Mouse (Mus musculus): ENCODE measurements around the gene Frmd5. TPM values are rescaled to one million over a fixed set of nuclear protein-coding genes. Genes with fewer than 3 reads are reported as not detected.
"Not testable (repeated sequence)": the region's sequence is repeated elsewhere in the genome, so short reads cannot be mapped to it uniquely, and the experiment has no call there.

Gene Frmd5
- polyA plus RNA-seq, 1 experiment: 0.44 TPM

DNA sequence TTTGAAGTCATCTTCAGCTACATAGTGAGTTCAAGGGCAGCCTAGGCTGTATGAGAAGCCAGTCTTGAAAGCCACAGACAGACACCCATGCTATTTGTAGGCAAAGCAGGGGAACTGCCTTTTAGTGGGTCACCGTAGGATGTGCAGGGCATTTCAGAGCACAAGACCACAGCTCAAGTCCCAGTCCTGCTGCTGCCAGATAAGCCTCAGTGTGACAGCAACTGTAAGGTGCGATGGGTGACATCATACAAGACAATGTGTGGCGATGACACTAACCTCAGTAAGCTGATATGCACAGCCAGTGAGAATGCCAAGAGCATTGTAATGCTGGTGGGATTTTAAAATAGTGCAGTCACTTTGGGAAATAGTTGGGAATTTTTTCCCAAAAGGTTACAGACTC is 243.8 kb downstream of the Frmd5 start:
- H3K36me3 ChIP-seq (ENCODE audit: control insufficient read depth, insufficient read depth): no peaks in the 10 kb centered on the region
- H3ac ChIP-seq (ENCODE audit: control insufficient read depth, insufficient read length): no peak overlapping the region
- TF ChIP-seq TCF3 (IDR thresholded peaks at IDR 0.05; ENCODE audit: insufficient read length, low read depth) (no peak), USF1 (IDR thresholded peaks at IDR 0.05; ENCODE audit: low read depth) (no peak), MYOD1 (IDR thresholded peaks at IDR 0.05; ENCODE audit: control insufficient read depth in 1 of 3, insufficient read length in 2 of 3, low read depth in 2 of 3) (no peak), MAX (IDR thresholded peaks at IDR 0.05; ENCODE audit: low read depth) (no peak), REST (IDR thresholded peaks at IDR 0.05; ENCODE audit: insufficient read depth, insufficient read length) (no peak), POLR2A (IDR thresholded peaks at IDR 0.05; ENCODE audit: insufficient read length, low read depth) (no peak), POLR2AphosphoS2 (IDR thresholded peaks at IDR 0.05; ENCODE audit: insufficient read length, low read depth) (no peak), E2F4 (IDR thresholded peaks at IDR 0.05; ENCODE audit: insufficient read depth) (no peak), MYOG (IDR thresholded peaks at IDR 0.05; ENCODE audit: control insufficient read depth in 1 of 3, insufficient read depth in 1 of 3, insufficient read length in 2 of 3, low read depth in 2 of 3) (no peak), SRF (IDR thresholded peaks at IDR 0.05; ENCODE audit: control insufficient read depth, insufficient read length, low read depth) (no peak), TCF12 (IDR thresholded peaks at IDR 0.05; ENCODE audit: insufficient read depth, poor library complexity, severe bottlenecking) (no peak), CEBPB (IDR thresholded peaks at IDR 0.05; ENCODE audit: insufficient read depth, poor library complexity, severe bottlenecking) (no peak)
- no peak overlapping the region for H3K4me3 ChIP-seq
- no peak overlapping the region for H3K4me2 ChIP-seq (ENCODE audit: low read depth)
- H3K79me2 ChIP-seq (ENCODE audit: control insufficient read depth, insufficient read depth): no peaks in the 10 kb centered on the region
- no peaks in the 10 kb centered on the region for H3K27me3 ChIP-seq (ENCODE audit: control insufficient read depth, insufficient read depth, insufficient read length)

DNA sequence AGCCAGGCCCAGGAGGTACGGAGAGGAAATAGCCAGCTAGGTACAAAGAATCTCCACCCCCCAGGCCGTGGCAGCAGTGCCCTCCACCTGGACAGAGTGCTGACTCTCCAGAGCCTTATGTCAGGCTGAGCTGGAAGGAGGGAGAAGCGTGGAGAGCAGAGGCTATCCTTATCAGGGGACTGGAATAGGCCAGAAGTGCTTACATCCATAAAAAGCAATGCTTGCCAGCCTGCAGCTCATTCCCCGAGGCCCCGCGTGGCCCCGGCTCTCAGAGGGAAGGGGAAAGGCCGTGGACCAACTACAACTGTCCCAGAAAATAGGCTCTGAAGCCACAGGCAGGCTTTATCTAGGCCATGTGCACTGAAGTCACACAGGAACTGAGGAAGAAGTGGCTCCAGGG is 255.6 kb downstream of the Frmd5 start:
- no peak for TF ChIP-seq SRF (IDR thresholded peaks at IDR 0.05; ENCODE audit: control insufficient read depth, insufficient read length, low read depth)
- no peak for TF ChIP-seq POLR2A (IDR thresholded peaks at IDR 0.05; ENCODE audit: insufficient read length, low read depth)
- TF ChIP-seq USF1 (IDR thresholded peaks at IDR 0.05; ENCODE audit: low read depth): no peak
- no peak for TF ChIP-seq MAX (IDR thresholded peaks at IDR 0.05; ENCODE audit: low read depth)
- TF ChIP-seq MYOD1 (IDR thresholded peaks at IDR 0.05; ENCODE audit: control insufficient read depth in 1 of 3, insufficient read length in 2 of 3, low read depth in 2 of 3): no peak
- no peak for TF ChIP-seq E2F4 (IDR thresholded peaks at IDR 0.05; ENCODE audit: insufficient read depth)
- TF ChIP-seq POLR2AphosphoS2 (IDR thresholded peaks at IDR 0.05; ENCODE audit: insufficient read length, low read depth): no peak
- no peak for TF ChIP-seq REST (IDR thresholded peaks at IDR 0.05; ENCODE audit: insufficient read depth, insufficient read length)
- TF ChIP-seq MYOG (IDR thresholded peaks at IDR 0.05; ENCODE audit: control insufficient read depth in 1 of 3, insufficient read depth in 1 of 3, insufficient read length in 2 of 3, low read depth in 2 of 3): no peak
- no peak for TF ChIP-seq TCF12 (IDR thresholded peaks at IDR 0.05; ENCODE audit: insufficient read depth, poor library complexity, severe bottlenecking)
- TF ChIP-seq TCF3 (IDR thresholded peaks at IDR 0.05; ENCODE audit: insufficient read length, low read depth): no peak
- Histone ChIP-seq H3K79me2 (ENCODE audit: control insufficient read depth, insufficient read depth) (no peaks in the 10 kb centered on the region), H3K4me2 (ENCODE audit: low read depth) (no peak overlapping the region), H3K36me3 (ENCODE audit: control insufficient read depth, insufficient read depth) (peaks cover 4% of the 10 kb centered on the region), H3ac (ENCODE audit: control insufficient read depth, insufficient read length) (no peak overlapping the region), H3K4me3 (no peak overlapping the region), H3K27me3 (ENCODE audit: control insufficient read depth, insufficient read depth, insufficient read length) (no peaks in the 10 kb centered on the region)

DNA sequence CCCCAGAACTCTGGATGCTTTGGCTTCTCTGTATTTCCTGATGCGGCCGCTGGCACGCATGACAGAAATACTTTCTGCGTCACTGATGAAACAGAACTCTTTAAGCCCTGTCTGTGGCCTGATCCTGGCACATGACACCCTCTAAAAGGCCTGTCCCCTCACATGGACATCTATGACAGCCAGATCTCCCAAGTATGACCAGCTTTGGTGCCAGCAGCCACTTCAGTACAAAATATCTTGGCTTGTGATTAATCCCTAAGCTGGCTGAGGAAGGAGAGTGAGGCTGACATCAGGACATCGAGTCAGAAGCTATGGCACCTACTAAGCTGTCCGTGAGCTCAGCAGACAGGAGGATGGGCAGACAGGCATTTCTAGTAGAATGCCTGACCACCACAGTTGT is 257.3 kb downstream of the Frmd5 start:
- Histone ChIP-seq H3K4me3 (no peak overlapping the region), H3ac (ENCODE audit: control insufficient read depth, insufficient read length) (no peak overlapping the region), H3K27me3 (ENCODE audit: control insufficient read depth, insufficient read depth, insufficient read length) (no peaks in the 10 kb centered on the region), H3K36me3 (ENCODE audit: control insufficient read depth, insufficient read depth) (peaks cover 6% of the 10 kb centered on the region), H3K79me2 (ENCODE audit: control insufficient read depth, insufficient read depth) (no peaks in the 10 kb centered on the region), H3K4me2 (ENCODE audit: low read depth) (no peak overlapping the region)
- no peak for TF ChIP-seq SRF (IDR thresholded peaks at IDR 0.05; ENCODE audit: control insufficient read depth, insufficient read length, low read depth)
- no peak for TF ChIP-seq USF1 (IDR thresholded peaks at IDR 0.05; ENCODE audit: low read depth)
- no peak for TF ChIP-seq CEBPB (IDR thresholded peaks at IDR 0.05; ENCODE audit: insufficient read depth, poor library complexity, severe bottlenecking)
- no peak for TF ChIP-seq TCF12 (IDR thresholded peaks at IDR 0.05; ENCODE audit: insufficient read depth, poor library complexity, severe bottlenecking)
- no peak for TF ChIP-seq MAX (IDR thresholded peaks at IDR 0.05; ENCODE audit: low read depth)
- TF ChIP-seq REST (IDR thresholded peaks at IDR 0.05; ENCODE audit: insufficient read depth, insufficient read length): no peak
- no peak for TF ChIP-seq TCF3 (IDR thresholded peaks at IDR 0.05; ENCODE audit: insufficient read length, low read depth)
- TF ChIP-seq POLR2AphosphoS2 (IDR thresholded peaks at IDR 0.05; ENCODE audit: insufficient read length, low read depth): no peak
- TF ChIP-seq E2F4 (IDR thresholded peaks at IDR 0.05; ENCODE audit: insufficient read depth): no peak
- no peak for TF ChIP-seq POLR2A (IDR thresholded peaks at IDR 0.05; ENCODE audit: insufficient read length, low read depth)
- TF ChIP-seq MYOG (IDR thresholded peaks at IDR 0.05; ENCODE audit: control insufficient read depth in 1 of 3, insufficient read depth in 1 of 3, insufficient read length in 2 of 3, low read depth in 2 of 3): no peak
- TF ChIP-seq MYOD1 (IDR thresholded peaks at IDR 0.05; ENCODE audit: control insufficient read depth in 1 of 3, insufficient read length in 2 of 3, low read depth in 2 of 3): no peak

DNA sequence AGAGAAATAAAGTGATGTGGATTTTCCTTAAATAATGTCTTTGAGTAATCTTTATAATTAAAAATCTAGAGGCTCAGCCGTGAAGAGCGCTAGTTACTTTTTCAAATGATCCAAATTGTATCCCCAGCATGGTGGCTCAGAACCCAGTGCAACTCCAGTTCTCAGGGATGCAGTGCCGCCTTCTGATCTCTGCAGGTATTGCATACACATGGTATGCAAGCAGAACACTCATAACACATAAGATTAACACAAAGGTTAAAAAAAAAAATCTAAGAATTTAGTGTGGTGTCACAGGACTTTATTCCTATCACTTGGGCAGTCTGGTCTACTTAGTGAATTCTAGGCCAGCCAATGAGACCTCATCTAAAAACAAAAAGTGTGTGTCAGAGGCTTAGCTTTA is 262.1 kb downstream of the Frmd5 start:
- H3K27me3 ChIP-seq (ENCODE audit: control insufficient read depth, insufficient read depth, insufficient read length): no peaks in the 10 kb centered on the region
- TF ChIP-seq REST (IDR thresholded peaks at IDR 0.05; ENCODE audit: insufficient read depth, insufficient read length) (no peak), TCF3 (IDR thresholded peaks at IDR 0.05; ENCODE audit: insufficient read length, low read depth) (no peak), USF1 (IDR thresholded peaks at IDR 0.05; ENCODE audit: low read depth) (no peak), POLR2AphosphoS2 (IDR thresholded peaks at IDR 0.05; ENCODE audit: insufficient read length, low read depth) (no peak)
- H3K79me2 ChIP-seq (ENCODE audit: control insufficient read depth, insufficient read depth): no peaks in the 10 kb centered on the region
- H3K4me3 ChIP-seq: no peak overlapping the region
- peaks cover 11% of the 10 kb centered on the region for H3K36me3 ChIP-seq (ENCODE audit: control insufficient read depth, insufficient read depth)
- H3K4me2 ChIP-seq (ENCODE audit: low read depth): no peak overlapping the region
- no peak overlapping the region for H3ac ChIP-seq (ENCODE audit: control insufficient read depth, insufficient read length)

DNA sequence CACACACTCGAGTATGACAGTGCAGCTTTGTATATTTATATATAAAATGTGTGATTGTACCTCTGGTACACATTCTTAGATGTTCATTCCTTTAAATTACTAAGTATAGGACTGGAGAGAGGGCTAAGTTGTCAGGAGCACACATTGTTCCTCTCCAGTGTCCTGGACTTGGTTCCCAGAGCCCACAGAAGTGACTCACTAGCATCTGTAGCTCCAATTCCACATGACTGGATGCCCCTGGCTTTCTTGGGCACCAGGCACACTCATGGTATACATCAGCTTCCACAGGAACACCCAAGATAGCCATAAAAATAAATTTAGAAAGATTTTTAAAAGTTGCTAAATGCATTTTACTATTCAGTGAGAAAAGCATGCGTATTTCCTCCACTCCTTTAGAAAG is 281.8 kb downstream of the Frmd5 start:
- peaks cover 3% of the 10 kb centered on the region for H3K36me3 ChIP-seq (ENCODE audit: control insufficient read depth, insufficient read depth)
- H3K4me2 ChIP-seq (ENCODE audit: low read depth): no peak overlapping the region
- no peak for TF ChIP-seq MAX (IDR thresholded peaks at IDR 0.05; ENCODE audit: low read depth)
- TF ChIP-seq USF1 (IDR thresholded peaks at IDR 0.05; ENCODE audit: low read depth): no peak
- no peak for TF ChIP-seq MYOD1 (IDR thresholded peaks at IDR 0.05; ENCODE audit: control insufficient read depth in 1 of 3, insufficient read length in 2 of 3, low read depth in 2 of 3)
- no peak for TF ChIP-seq REST (IDR thresholded peaks at IDR 0.05; ENCODE audit: insufficient read depth, insufficient read length)
- no peak for TF ChIP-seq SRF (IDR thresholded peaks at IDR 0.05; ENCODE audit: control insufficient read depth, insufficient read length, low read depth)
- no peak for TF ChIP-seq MYOG (IDR thresholded peaks at IDR 0.05; ENCODE audit: control insufficient read depth in 1 of 3, insufficient read depth in 1 of 3, insufficient read length in 2 of 3, low read depth in 2 of 3)
- TF ChIP-seq CEBPB (IDR thresholded peaks at IDR 0.05; ENCODE audit: insufficient read depth, poor library complexity, severe bottlenecking): no peak
- no peak for TF ChIP-seq TCF3 (IDR thresholded peaks at IDR 0.05; ENCODE audit: insufficient read length, low read depth)
- no peak for TF ChIP-seq POLR2A (IDR thresholded peaks at IDR 0.05; ENCODE audit: insufficient read length, low read depth)
- TF ChIP-seq TCF12 (IDR thresholded peaks at IDR 0.05; ENCODE audit: insufficient read depth, poor library complexity, severe bottlenecking): no peak
- no peak for TF ChIP-seq POLR2AphosphoS2 (IDR thresholded peaks at IDR 0.05; ENCODE audit: insufficient read length, low read depth)
- no peak for TF ChIP-seq E2F4 (IDR thresholded peaks at IDR 0.05; ENCODE audit: insufficient read depth)
- H3K27me3 ChIP-seq (ENCODE audit: control insufficient read depth, insufficient read depth, insufficient read length): no peaks in the 10 kb centered on the region
- H3K4me3 ChIP-seq: no peak overlapping the region
- no peak overlapping the region for H3ac ChIP-seq (ENCODE audit: control insufficient read depth, insufficient read length)
- H3K79me2 ChIP-seq (ENCODE audit: control insufficient read depth, insufficient read depth): no peaks in the 10 kb centered on the region

DNA sequence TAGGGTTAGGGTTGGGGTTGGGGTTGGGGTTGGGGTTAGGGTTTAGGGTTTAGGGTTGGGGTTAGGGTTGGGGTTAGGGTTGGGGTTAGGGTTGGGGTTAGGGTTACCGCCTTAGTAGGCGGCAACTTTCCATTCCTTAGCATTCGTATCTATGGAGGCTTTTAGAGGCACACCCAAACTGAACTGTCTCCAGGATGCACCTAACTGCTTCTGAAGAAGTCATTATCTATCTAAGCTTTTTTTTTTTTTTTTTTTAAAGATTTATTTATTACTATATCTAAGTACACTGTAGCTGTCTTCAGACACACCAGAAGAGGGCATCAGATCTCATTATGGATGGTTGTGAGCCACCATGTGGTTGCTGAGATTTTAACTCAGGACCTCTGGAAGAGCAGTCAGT is 284.1 kb downstream of the Frmd5 start:
- H3K27me3 ChIP-seq (ENCODE audit: control insufficient read depth, insufficient read depth, insufficient read length); H3K36me3 ChIP-seq (ENCODE audit: control insufficient read depth, insufficient read depth); H3K79me2 ChIP-seq (ENCODE audit: control insufficient read depth, insufficient read depth); H3K4me3 ChIP-seq; H3K4me2 ChIP-seq (ENCODE audit: low read depth); H3ac ChIP-seq (ENCODE audit: control insufficient read depth, insufficient read length): not testable (repeated sequence)
